Mouse (Mus musculus): ENCODE data around the gene Gabra4. TPM values are rescaled to one million over a fixed set of nuclear protein-coding genes. Genes with fewer than 3 reads are reported as not detected.

Gene Gabra4
- total and polyA plus RNA-seq, 3 experiments = 0.09 TPM; not detected in 2

- Histone ChIP-seq H3K9ac (ENCODE audit: insufficient read depth, low read depth) (no peak overlapping the region), H3K27ac (ENCODE audit: insufficient read depth, low read depth) (no peak overlapping the region), H3K36me3 (replicated peaks in 1 of 2; ENCODE audit: control insufficient read depth in 1 of 2, insufficient read depth in 1 of 2, low read length in 1 of 2) (no peaks in the 10 kb centered on the region), H3K27me3 (replicated peaks) (no peaks in the 10 kb centered on the region), H3K4me3 (replicated peaks in 1 of 3; ENCODE audit: low read depth in 2 of 3, low read length in 2 of 3, poor library complexity in 1 of 3) (no peak overlapping the region), H3K9me3 (replicated peaks; ENCODE audit: low read length) (no peaks in the 10 kb centered on the region), H3K4me1 (ENCODE audit: control insufficient read depth in 1 of 2, insufficient read depth in 2 of 2) (no peaks in the 10 kb centered on the region), H3K4me2 (ENCODE audit: insufficient read depth, low read depth, poor library complexity, severe bottlenecking) (no peak overlapping the region), H3K79me2 (replicated peaks; ENCODE audit: control insufficient read depth, extremely low read depth, insufficient read depth, poor library complexity, severe bottlenecking) (no peaks in the 10 kb centered on the region)
- TF ChIP-seq MEF2A (IDR thresholded peaks at IDR 0.05; ENCODE audit: borderline replicate concordance, low read depth, low read length) = no peak
- no peak for TF ChIP-seq RCOR1 (conservative IDR thresholded peaks at IDR 0.05; ENCODE audit: low read depth, low read length)
- no peak for TF ChIP-seq USF2 (conservative IDR thresholded peaks at IDR 0.05; ENCODE audit: low read depth, low read length)
- TF ChIP-seq ZNF384 (IDR thresholded peaks at IDR 0.05; ENCODE audit: low read depth, low read length) = no peak
- TF ChIP-seq SMC3 (IDR thresholded peaks at IDR 0.05; ENCODE audit: low read depth, low read length) = no peak
- no peak for TF ChIP-seq JUND (conservative IDR thresholded peaks at IDR 0.05; ENCODE audit: low read depth, low read length)
- TF ChIP-seq JUN (IDR thresholded peaks at IDR 0.05; ENCODE audit: insufficient read depth, low read depth, low read length) = no peak
- no peak for TF ChIP-seq CHD2 (IDR thresholded peaks at IDR 0.05; ENCODE audit: low read length)
- no peak for TF ChIP-seq KAT2A (IDR thresholded peaks at IDR 0.05; ENCODE audit: insufficient replicate concordance, low read length)
- TF ChIP-seq BHLHE40 (IDR thresholded peaks at IDR 0.05; ENCODE audit: low read depth, low read length) = no peak
- TF ChIP-seq ZKSCAN1 (IDR thresholded peaks at IDR 0.05; ENCODE audit: borderline replicate concordance, low read depth, low read length) = no peak
- TF ChIP-seq MXI1 (IDR thresholded peaks at IDR 0.05; ENCODE audit: low read depth, low read length) = no peak
- TF ChIP-seq ZC3H11A (IDR thresholded peaks at IDR 0.05; ENCODE audit: low read depth, low read length) = no peak
- no peak for TF ChIP-seq NRF1 (IDR thresholded peaks at IDR 0.05; ENCODE audit: low read depth, low read length)
- TF ChIP-seq HCFC1 (IDR thresholded peaks at IDR 0.05; ENCODE audit: low read depth, low read length) = no peak
- no peak for TF ChIP-seq MAZ (IDR thresholded peaks at IDR 0.05; ENCODE audit: low read depth, low read length)
- TF ChIP-seq PAX5 (IDR thresholded peaks at IDR 0.05; ENCODE audit: low read length) = no peak
- no peak for DNase-seq (ENCODE audit: extremely low read depth)
- in situ Hi-C loops (cut with MboI; ENCODE audit: low pct_ligation_motif_present, low pct_unique_long_range_greater_than_20kb, low sequenced_read_pairs) = no loop called here
- dilution Hi-C loops (cut with MboI; ENCODE audit: extremely low pct_ligation_motif_present, extremely low pct_unique_long_range_greater_than_20kb, low sequenced_read_pairs) = no loop called here
These were observed 7.5 kb upstream of the Gabra4 start for GRCm38 (mm10) chr5:71665593-71665992.

- Histone ChIP-seq H3K27ac (ENCODE audit: insufficient read depth, low read depth) (no peak within 1 kb of the TSS), H3K4me3 (replicated peaks in 1 of 3; ENCODE audit: low read depth in 2 of 3, low read length in 2 of 3, poor library complexity in 1 of 3) (no peak within 1 kb of the TSS), H3K9ac (ENCODE audit: insufficient read depth, low read depth) (no peak within 1 kb of the TSS), H3K27me3 (replicated peaks) (no peaks in the 10 kb centered on the region), H3K36me3 (replicated peaks in 1 of 2; ENCODE audit: control insufficient read depth in 1 of 2, insufficient read depth in 1 of 2, low read length in 1 of 2) (no peaks in the 10 kb centered on the region), H3K4me1 (ENCODE audit: control insufficient read depth in 1 of 2, insufficient read depth in 2 of 2) (no peaks in the 10 kb centered on the region), H3K4me2 (ENCODE audit: insufficient read depth, low read depth, poor library complexity, severe bottlenecking) (no peak within 1 kb of the TSS), H3K79me2 (replicated peaks; ENCODE audit: control insufficient read depth, extremely low read depth, insufficient read depth, poor library complexity, severe bottlenecking) (no peaks in the 10 kb centered on the region), H3K9me3 (replicated peaks; ENCODE audit: low read length) (peaks cover 5% of the 10 kb centered on the region)
- in situ Hi-C loops (cut with MboI; ENCODE audit: low pct_ligation_motif_present, low pct_unique_long_range_greater_than_20kb, low sequenced_read_pairs) (no loop called here), dilution Hi-C loops (cut with MboI; ENCODE audit: extremely low pct_ligation_motif_present, extremely low pct_unique_long_range_greater_than_20kb, low sequenced_read_pairs) (no loop called here)
- no peak for DNase-seq (ENCODE audit: extremely low read depth)
- no peak for TF ChIP-seq MAZ (IDR thresholded peaks at IDR 0.05; ENCODE audit: low read depth, low read length)
- no peak for TF ChIP-seq NELFE (IDR thresholded peaks at IDR 0.05; ENCODE audit: low read depth, low read length)
- no peak for TF ChIP-seq MEF2A (IDR thresholded peaks at IDR 0.05; ENCODE audit: borderline replicate concordance, low read depth, low read length)
- TF ChIP-seq MXI1 (IDR thresholded peaks at IDR 0.05; ENCODE audit: low read depth, low read length) = no peak
- no peak for TF ChIP-seq NRF1 (IDR thresholded peaks at IDR 0.05; ENCODE audit: low read depth, low read length)
- TF ChIP-seq RAD21 (IDR thresholded peaks at IDR 0.05; ENCODE audit: low read depth, low read length) = no peak
- TF ChIP-seq ELF1 (IDR thresholded peaks at IDR 0.05; ENCODE audit: low read depth, low read length) = no peak
- no peak for TF ChIP-seq JUN (IDR thresholded peaks at IDR 0.05; ENCODE audit: insufficient read depth, low read depth, low read length)
- TF ChIP-seq CHD1 (IDR thresholded peaks at IDR 0.05; ENCODE audit: low read depth, low read length) = no peak
- no peak for TF ChIP-seq ZMIZ1 (IDR thresholded peaks at IDR 0.05; ENCODE audit: low read depth, low read length)
- TF ChIP-seq ETS1 (conservative IDR thresholded peaks at IDR 0.05; ENCODE audit: low read depth, low read length) = no peak
- no peak for TF ChIP-seq UBTF (IDR thresholded peaks at IDR 0.05; ENCODE audit: low read depth, low read length)
- TF ChIP-seq PAX5 (IDR thresholded peaks at IDR 0.05; ENCODE audit: low read length) = no peak
- no peak for TF ChIP-seq RCOR1 (conservative IDR thresholded peaks at IDR 0.05; ENCODE audit: low read depth, low read length)
- TF ChIP-seq JUND (conservative IDR thresholded peaks at IDR 0.05; ENCODE audit: low read depth, low read length) = no peak
- no peak for TF ChIP-seq CHD2 (IDR thresholded peaks at IDR 0.05; ENCODE audit: low read length)
- no peak for TF ChIP-seq EP300 (IDR thresholded peaks at IDR 0.05; ENCODE audit: low read length)
- no peak for TF ChIP-seq USF2 (conservative IDR thresholded peaks at IDR 0.05; ENCODE audit: low read depth, low read length)
- TF ChIP-seq ZC3H11A (IDR thresholded peaks at IDR 0.05; ENCODE audit: low read depth, low read length) = no peak
- TF ChIP-seq POLR2AphosphoS2 (IDR thresholded peaks at IDR 0.05; ENCODE audit: low read depth, low read length) = no peak
These were observed 510 bp downstream of the Gabra4 start, which contains the start of gene Gabrb1 for GRCm38 (mm10) chr5:71657482-71658114. Gabrb1 (plus strand) TSS chr5:71658113.

Measured in CH12.LX (cell line).